Mouse (Mus musculus): ENCODE measurements at regions not wholly inside any gene's neighbourhood (a gene's known extent, or its start where the extent isn't known, plus 50 kb on each side); places are given as distances from the start of the nearest gene placed in this dataset.

DNA sequence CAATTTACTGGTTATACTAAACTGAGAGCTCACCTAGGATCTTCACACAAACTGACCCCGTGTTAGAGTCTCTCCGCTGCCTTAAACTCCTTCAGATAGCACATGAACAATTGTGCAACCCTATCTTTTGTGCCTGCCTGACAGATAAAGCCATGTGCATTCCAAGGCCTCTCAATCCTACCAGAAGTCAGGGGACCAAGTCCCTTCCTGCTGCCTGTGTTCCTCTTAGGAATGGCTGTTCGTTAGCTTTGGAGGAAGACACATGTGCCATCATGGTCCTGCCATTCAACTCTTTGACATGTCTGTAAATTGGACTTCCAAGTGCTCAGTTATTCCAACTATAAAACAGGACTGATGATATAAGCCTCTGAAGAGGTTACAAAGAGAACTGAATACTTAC, 161.4 kb upstream of the Cpeb2 start:
- Histone ChIP-seq H3K36me3 (ENCODE audit: control insufficient read depth, insufficient read depth, low read length) (no peaks in the 10 kb centered on the region), H3K27ac (ENCODE audit: insufficient read depth, low read length) (no peak overlapping the region), H3K4me3 (ENCODE audit: extremely low read depth, insufficient read depth, insufficient read length) (no peak overlapping the region), H3K4me1 (ENCODE audit: control insufficient read depth, insufficient read depth, insufficient read length) (no peaks in the 10 kb centered on the region), H3K27me3 (ENCODE audit: control insufficient read depth, insufficient read depth, low read length) (no peaks in the 10 kb centered on the region)
- 91% methylated on average over 3 of the region's 3 CpGs for WGBS
- no peak for TF ChIP-seq CTCF (IDR thresholded peaks at IDR 0.05; ENCODE audit: extremely low read depth, insufficient read depth, insufficient read length, insufficient replicate concordance)
- no peak for TF ChIP-seq POLR2A (IDR thresholded peaks at IDR 0.05; ENCODE audit: low read depth, low read length)
- no peak for DNase-seq (ENCODE audit: low read depth in 1 of 2, low spot score in 2 of 2)

DNA sequence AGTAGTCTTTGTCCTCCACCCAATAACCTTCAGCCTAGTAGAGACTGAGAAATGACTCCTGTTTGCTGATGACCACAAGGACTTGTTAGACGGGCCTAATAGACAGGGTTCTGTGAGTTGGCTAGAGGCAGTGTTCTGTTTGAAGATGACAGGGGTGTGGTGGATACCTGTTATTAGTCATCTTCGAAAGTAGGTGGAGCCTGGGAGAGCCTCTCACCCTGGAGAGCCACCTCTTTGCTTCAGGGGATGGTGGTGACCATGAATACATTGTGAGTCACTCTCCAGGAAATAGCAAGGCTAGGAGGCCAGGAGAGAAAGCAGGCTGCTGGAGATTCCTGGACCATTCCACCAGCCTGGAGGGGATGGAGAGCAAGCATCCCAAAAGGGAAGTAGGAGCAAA, 160.6 kb upstream of the Cpeb2 start:
- Histone ChIP-seq H3K27me3 (ENCODE audit: control insufficient read depth, insufficient read depth, low read length) (no peaks in the 10 kb centered on the region), H3K36me3 (ENCODE audit: control insufficient read depth, insufficient read depth, low read length) (no peaks in the 10 kb centered on the region), H3K4me3 (ENCODE audit: extremely low read depth, insufficient read depth, insufficient read length) (no peak overlapping the region), H3K27ac (ENCODE audit: insufficient read depth, low read length) (no peak overlapping the region), H3K4me1 (ENCODE audit: control insufficient read depth, insufficient read depth, insufficient read length) (no peaks in the 10 kb centered on the region)
- TF ChIP-seq POLR2A (IDR thresholded peaks at IDR 0.05; ENCODE audit: low read depth, low read length) (no peak), CTCF (IDR thresholded peaks at IDR 0.05; ENCODE audit: extremely low read depth, insufficient read depth, insufficient read length, insufficient replicate concordance) (no peak)
- no peak for DNase-seq (ENCODE audit: low read depth in 1 of 2, low spot score in 2 of 2)
- 78% methylated on average over 2 of the region's 2 CpGs for WGBS

DNA sequence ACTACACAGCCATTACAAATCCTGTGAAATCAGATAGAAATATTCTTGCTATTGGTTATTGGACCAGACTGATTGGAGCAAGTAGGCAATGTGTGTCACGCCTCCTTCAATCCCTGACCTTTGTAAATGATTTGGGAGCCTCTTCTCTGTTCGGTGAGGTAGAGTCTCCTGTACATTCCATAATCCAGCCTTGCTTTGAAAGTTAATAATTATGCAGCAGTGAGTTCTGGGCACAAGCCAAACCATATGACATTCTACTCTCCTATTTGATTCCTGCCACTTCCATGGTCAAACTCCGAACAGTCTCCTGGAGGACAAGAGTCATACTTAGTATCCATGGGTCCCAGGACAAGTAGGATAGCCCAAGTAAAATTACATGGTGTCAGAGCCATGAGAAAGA, 158.4 kb upstream of the Cpeb2 start:
- 87% methylated on average over 3 of the region's 3 CpGs for WGBS
- no peaks in the 10 kb centered on the region for H3K27me3 ChIP-seq (ENCODE audit: control insufficient read depth, insufficient read depth, low read length)
- no peaks in the 10 kb centered on the region for H3K4me1 ChIP-seq (ENCODE audit: control insufficient read depth, insufficient read depth, insufficient read length)
- no peak overlapping the region for H3K27ac ChIP-seq (ENCODE audit: insufficient read depth, low read length)
- TF ChIP-seq CTCF (IDR thresholded peaks at IDR 0.05; ENCODE audit: extremely low read depth, insufficient read depth, insufficient read length, insufficient replicate concordance) (no peak), POLR2A (IDR thresholded peaks at IDR 0.05; ENCODE audit: low read depth, low read length) (no peak)
- H3K36me3 ChIP-seq (ENCODE audit: control insufficient read depth, insufficient read depth, low read length), result no peaks in the 10 kb centered on the region
- DNase-seq (ENCODE audit: low read depth in 1 of 2, low spot score in 2 of 2), result no peak
- no peak overlapping the region for H3K4me3 ChIP-seq (ENCODE audit: extremely low read depth, insufficient read depth, insufficient read length)

DNA sequence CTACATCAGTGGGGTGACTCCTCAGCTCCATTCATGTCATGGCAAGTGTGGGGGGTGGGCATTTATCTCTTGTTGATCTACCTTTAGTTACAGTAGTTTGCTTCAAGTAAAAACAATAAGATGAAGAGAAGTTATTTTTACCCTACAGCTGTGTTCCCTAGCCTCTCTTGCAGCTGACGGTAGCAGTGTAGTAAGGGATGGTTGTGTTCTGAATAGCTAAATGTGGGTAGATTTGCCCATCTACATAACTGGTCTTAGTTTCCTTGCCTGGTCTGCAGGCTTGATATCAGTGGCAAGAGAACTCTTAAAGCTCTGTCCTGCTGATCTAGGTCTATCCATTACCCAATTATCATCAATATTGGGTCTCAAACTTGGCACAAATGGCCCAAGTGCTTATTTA, 152.7 kb upstream of the Cpeb2 start:
- no peak for DNase-seq (ENCODE audit: low read depth in 1 of 2, low spot score in 2 of 2)
- Histone ChIP-seq H3K4me3 (ENCODE audit: extremely low read depth, insufficient read depth, insufficient read length) (no peak overlapping the region), H3K36me3 (ENCODE audit: control insufficient read depth, insufficient read depth, low read length) (no peaks in the 10 kb centered on the region), H3K27ac (ENCODE audit: insufficient read depth, low read length) (no peak overlapping the region), H3K27me3 (ENCODE audit: control insufficient read depth, insufficient read depth, low read length) (no peaks in the 10 kb centered on the region), H3K4me1 (ENCODE audit: control insufficient read depth, insufficient read depth, insufficient read length) (no peaks in the 10 kb centered on the region)
- WGBS, result 57% methylated on average over 1 of the region's 1 CpGs
- no peak for TF ChIP-seq POLR2A (IDR thresholded peaks at IDR 0.05; ENCODE audit: low read depth, low read length)
- TF ChIP-seq CTCF (IDR thresholded peaks at IDR 0.05; ENCODE audit: extremely low read depth, insufficient read depth, insufficient read length, insufficient replicate concordance), result no peak

DNA sequence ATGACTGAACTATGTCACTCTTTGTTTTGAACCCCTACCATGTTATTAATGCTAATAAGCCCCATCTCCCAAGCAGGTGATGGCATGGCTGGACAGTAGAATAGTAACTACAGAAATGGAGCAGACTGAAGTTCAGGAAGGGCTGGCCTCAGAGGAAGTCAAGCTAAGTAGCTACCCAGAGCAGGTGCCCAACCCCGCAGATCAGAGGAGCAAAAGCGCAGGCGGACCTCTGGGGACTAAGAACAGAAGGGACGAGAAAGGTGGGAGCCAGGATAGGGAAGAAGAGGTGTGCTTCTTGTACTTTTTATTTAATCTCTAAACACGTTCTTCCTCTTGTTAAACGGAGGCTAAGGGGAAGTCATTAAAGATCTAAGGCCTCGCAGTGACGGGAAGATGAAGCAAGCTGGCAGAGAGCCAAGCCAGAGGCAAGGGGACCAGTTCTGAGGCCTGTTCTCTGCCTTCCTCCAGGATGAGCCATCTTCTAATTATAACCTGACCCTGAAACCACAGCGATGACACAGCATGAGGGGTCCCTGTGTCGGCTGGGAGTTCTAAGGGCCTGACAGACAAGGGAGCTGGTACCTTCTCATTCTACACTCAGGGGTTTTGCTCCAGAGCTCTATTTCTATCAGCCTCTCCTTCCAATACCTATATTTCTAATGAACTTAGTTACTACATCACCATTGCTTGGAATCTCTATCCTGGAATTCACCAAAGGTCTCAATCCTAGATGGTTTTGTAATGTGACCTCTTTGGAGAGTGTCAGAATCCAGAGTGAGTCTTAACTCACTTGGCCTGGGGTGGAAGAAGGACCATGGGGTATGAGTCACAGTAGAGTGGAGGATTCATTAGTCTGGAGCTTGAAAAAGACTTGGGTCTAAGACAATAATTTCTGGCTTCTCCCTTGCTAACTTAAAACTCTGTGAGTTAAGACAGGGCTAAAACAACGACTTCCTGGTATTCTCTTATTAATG, 151.1 kb upstream of the Cpeb2 start:
- no peak for TF ChIP-seq CTCF (IDR thresholded peaks at IDR 0.05; ENCODE audit: extremely low read depth, insufficient read depth, insufficient read length, insufficient replicate concordance)
- TF ChIP-seq POLR2A (IDR thresholded peaks at IDR 0.05; ENCODE audit: low read depth, low read length), result no peak
- Histone ChIP-seq H3K4me3 (ENCODE audit: extremely low read depth, insufficient read depth, insufficient read length) (no peak overlapping the region), H3K27me3 (ENCODE audit: control insufficient read depth, insufficient read depth, low read length) (no peaks in the 10 kb centered on the region), H3K4me1 (ENCODE audit: control insufficient read depth, insufficient read depth, insufficient read length) (no peaks in the 10 kb centered on the region), H3K27ac (ENCODE audit: insufficient read depth, low read length) (no peak overlapping the region), H3K36me3 (ENCODE audit: control insufficient read depth, insufficient read depth, low read length) (no peaks in the 10 kb centered on the region)
- DNase-seq (ENCODE audit: low read depth in 1 of 2, low spot score in 2 of 2), result no peak
- WGBS, result 7% methylated on average over 11 of the region's 11 CpGs

DNA sequence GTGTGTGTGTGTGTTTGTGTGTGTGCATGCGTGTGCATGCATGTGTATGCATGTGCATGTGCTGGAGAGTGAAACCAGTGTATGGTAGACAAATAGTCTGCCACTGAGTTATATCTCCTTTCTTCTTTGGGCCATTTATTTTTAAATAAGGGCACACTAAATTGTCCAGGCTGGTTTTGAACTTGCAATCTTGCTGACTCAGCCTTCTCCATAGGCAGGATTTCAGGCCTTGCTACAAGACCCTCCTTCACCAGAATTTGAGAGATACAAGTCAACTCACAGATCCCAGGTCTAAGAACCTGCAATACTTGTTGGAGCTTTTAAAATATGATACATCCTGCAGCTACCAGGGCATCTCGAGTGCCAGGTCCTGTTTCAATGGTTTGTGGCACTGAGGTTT, 145.9 kb upstream of the Cpeb2 start:
- Histone ChIP-seq H3K27ac (ENCODE audit: insufficient read depth, low read length) (no peak overlapping the region), H3K36me3 (ENCODE audit: control insufficient read depth, insufficient read depth, low read length) (no peaks in the 10 kb centered on the region), H3K4me3 (ENCODE audit: extremely low read depth, insufficient read depth, insufficient read length) (no peak overlapping the region), H3K4me1 (ENCODE audit: control insufficient read depth, insufficient read depth, insufficient read length) (no peaks in the 10 kb centered on the region), H3K27me3 (ENCODE audit: control insufficient read depth, insufficient read depth, low read length) (no peaks in the 10 kb centered on the region)
- 71% methylated on average over 2 of the region's 2 CpGs for WGBS
- TF ChIP-seq CTCF (IDR thresholded peaks at IDR 0.05; ENCODE audit: extremely low read depth, insufficient read depth, insufficient read length, insufficient replicate concordance) (no peak), POLR2A (IDR thresholded peaks at IDR 0.05; ENCODE audit: low read depth, low read length) (no peak)
- no peak for DNase-seq (ENCODE audit: low read depth in 1 of 2, low spot score in 2 of 2)

DNA sequence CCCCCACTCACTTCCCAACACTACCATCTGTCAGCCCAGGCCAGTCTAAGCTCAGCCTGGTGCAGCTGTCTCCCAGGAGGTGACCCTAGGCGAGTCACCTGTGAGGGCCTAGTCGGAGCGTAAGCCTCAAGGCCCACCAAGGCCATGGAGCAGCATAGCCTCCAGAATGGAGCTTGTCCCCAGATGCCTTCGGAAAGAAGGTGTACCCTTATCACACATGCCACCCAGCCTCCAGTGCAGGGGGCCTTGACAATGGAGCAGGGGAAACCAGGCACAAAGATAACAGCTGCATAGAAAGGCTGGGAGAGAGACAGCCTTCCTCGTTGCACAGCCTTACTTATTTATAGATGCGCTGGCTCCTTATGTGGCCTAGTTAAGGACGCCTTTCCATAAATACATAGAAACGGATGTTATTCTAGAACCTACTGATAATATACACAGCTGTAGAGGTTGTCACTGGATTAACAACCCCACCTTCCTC, 145.0 kb upstream of the Cpeb2 start:
- no peaks in the 10 kb centered on the region for H3K4me1 ChIP-seq (ENCODE audit: control insufficient read depth, insufficient read depth, insufficient read length)
- no peak overlapping the region for H3K27ac ChIP-seq (ENCODE audit: insufficient read depth, low read length)
- no peaks in the 10 kb centered on the region for H3K36me3 ChIP-seq (ENCODE audit: control insufficient read depth, insufficient read depth, low read length)
- no peak for TF ChIP-seq POLR2A (IDR thresholded peaks at IDR 0.05; ENCODE audit: low read depth, low read length)
- no peak overlapping the region for H3K4me3 ChIP-seq (ENCODE audit: extremely low read depth, insufficient read depth, insufficient read length)
- no peaks in the 10 kb centered on the region for H3K27me3 ChIP-seq (ENCODE audit: control insufficient read depth, insufficient read depth, low read length)
- 79% methylated on average over 8 of the region's 8 CpGs for WGBS
- no peak for DNase-seq (ENCODE audit: low read depth in 1 of 2, low spot score in 2 of 2)
